Mouse (Mus musculus) stomach, embryonic 15.5 days (tissue): ENCODE measurements at regions not wholly inside any gene's neighbourhood (a gene's known extent, or its start where the extent isn't known, plus 50 kb on each side); places are given as distances from the start of the nearest gene placed in this dataset.

Source experiments
- ATAC-seq: fragments of 200-750 bp; cut with Nextera tagmentation; 2 replicates; pipeline ENCODE4 v1.8.0; 2017; ENCODE audit warnings: low read depth, moderate number of reproducible peaks, moderate TSS enrichment; ENCODE audit not compliant: insufficient read depth, low FRiP score
- H3K27ac ChIP-seq: fragments of 300-500 bp; sonication (generic); 2 replicates; pipeline ENCODE4 v1.5.1; 2015; ENCODE audit warnings: mild to moderate bottlenecking, inconsistent platforms
- H3K27me3 ChIP-seq: fragments of 300-500 bp; sonication (generic); replicated peaks from 2 replicates; pipeline ENCODE4 v1.6.1; 2015; ENCODE audit warnings: inconsistent platforms
- H3K36me3 ChIP-seq: fragments of 300-500 bp; sonication (generic); 2 replicates; pipeline ENCODE4 v1.6.1; 2015; ENCODE audit warnings: inconsistent platforms
- H3K4me1 ChIP-seq: fragments of 300-500 bp; sonication (generic); 2 replicates; pipeline ENCODE4 v1.6.1; 2015; ENCODE audit warnings: inconsistent platforms
- H3K4me2 ChIP-seq: fragments of 300-500 bp; sonication (generic); 2 replicates; pipeline ENCODE4 v1.6.1; 2015; ENCODE audit warnings: mild to moderate bottlenecking, inconsistent platforms
- H3K4me3 ChIP-seq: fragments of 300-500 bp; sonication (generic); replicated peaks from 2 replicates; pipeline ENCODE4 v1.5.1; 2015; ENCODE audit warnings: inconsistent platforms
- H3K9ac ChIP-seq: fragments of 300-500 bp; sonication (generic); 2 replicates; pipeline ENCODE4 v1.6.1; 2015; ENCODE audit warnings: inconsistent platforms
- H3K9me3 ChIP-seq: fragments of 300-500 bp; sonication (generic); 2 replicates; pipeline ENCODE4 v1.6.1; 2016; ENCODE audit warnings: inconsistent platforms
- WGBS: fragments of 180-500 bp; shearing (Covaris S2); methylation state at CpG from one replicate; pipeline ENCODE4 v1.1.7; 2015; 5-methylcytosine and 5-hydroxymethylcytosine counted together

GRCm38 (mm10) chr7:71289702-71290101 lies 61.6 kb downstream of the Gm10295 start:
- Histone ChIP-seq H3K9me3 (no peaks in the 10 kb centered on the region), H3K27me3 (no peaks in the 10 kb centered on the region), H3K36me3 (no peaks in the 10 kb centered on the region), H3K9ac (no peak overlapping the region), H3K4me2 (no peak overlapping the region), H3K27ac (no peak overlapping the region), H3K4me3 (no peak overlapping the region), H3K4me1 (no peaks in the 10 kb centered on the region)
- WGBS: 49% methylated on average over 4 of the region's 4 CpGs
- ATAC-seq: no peak

- WGBS: 57% methylated on average over 5 of the region's 5 CpGs
- H3K27me3 ChIP-seq: no peaks in the 10 kb centered on the region
- no peaks in the 10 kb centered on the region for H3K4me1 ChIP-seq
- H3K36me3 ChIP-seq: no peaks in the 10 kb centered on the region
- no peak overlapping the region for H3K27ac ChIP-seq
- no peak overlapping the region for H3K4me3 ChIP-seq
- H3K9ac ChIP-seq: no peak overlapping the region
- no peaks in the 10 kb centered on the region for H3K9me3 ChIP-seq
- H3K4me2 ChIP-seq: no peak overlapping the region
- ATAC-seq: no peak
These were observed 62.0 kb downstream of the Gm10295 start for GRCm38 (mm10) chr7:71289266-71289665.

- no peaks in the 10 kb centered on the region for H3K36me3 ChIP-seq
- no peak overlapping the region for H3K27ac ChIP-seq
- H3K4me2 ChIP-seq: no peak overlapping the region
- ATAC-seq: no peak
- H3K27me3 ChIP-seq: no peaks in the 10 kb centered on the region
- H3K9me3 ChIP-seq: no peaks in the 10 kb centered on the region
- no peaks in the 10 kb centered on the region for H3K4me1 ChIP-seq
- no peak overlapping the region for H3K9ac ChIP-seq
- no peak overlapping the region for H3K4me3 ChIP-seq
- 82% methylated on average over 7 of the region's 7 CpGs for WGBS
These were observed 63.8 kb downstream of the Gm10295 start for GRCm38 (mm10) chr7:71287441-71287840.

- H3K9ac ChIP-seq: no peak overlapping the region
- H3K4me3 ChIP-seq: no peak overlapping the region
- no peaks in the 10 kb centered on the region for H3K4me1 ChIP-seq
- ATAC-seq: no peak
- H3K36me3 ChIP-seq: no peaks in the 10 kb centered on the region
- no peak overlapping the region for H3K27ac ChIP-seq
- H3K4me2 ChIP-seq: no peak overlapping the region
- no peaks in the 10 kb centered on the region for H3K9me3 ChIP-seq
- no peaks in the 10 kb centered on the region for H3K27me3 ChIP-seq
These were observed 67.0 kb downstream of the Gm10295 start for GRCm38 (mm10) chr7:71284246-71284645.

GRCm38 (mm10) chr7:71283419-71283818 lies 67.9 kb downstream of the Gm10295 start:
- H3K4me1 ChIP-seq: no peaks in the 10 kb centered on the region
- no peak overlapping the region for H3K4me2 ChIP-seq
- no peak overlapping the region for H3K9ac ChIP-seq
- 0 out of 2 replicates have a peak overlapping the region, but pooled peaks have one; percentile 40 for H3K27ac ChIP-seq
- H3K4me3 ChIP-seq: no peak overlapping the region
- no peak for ATAC-seq
- no peaks in the 10 kb centered on the region for H3K27me3 ChIP-seq
- WGBS: 82% methylated on average over 3 of the region's 3 CpGs
- H3K9me3 ChIP-seq: no peaks in the 10 kb centered on the region
- H3K36me3 ChIP-seq: no peaks in the 10 kb centered on the region

- no peaks in the 10 kb centered on the region for H3K4me1 ChIP-seq
- H3K4me3 ChIP-seq: no peak overlapping the region
- no peaks in the 10 kb centered on the region for H3K36me3 ChIP-seq
- ATAC-seq: no peak
- no peak overlapping the region for H3K4me2 ChIP-seq
- no peaks in the 10 kb centered on the region for H3K27me3 ChIP-seq
- no peak overlapping the region for H3K9ac ChIP-seq
- WGBS: 80% methylated on average over 8 of the region's 8 CpGs
- no peak overlapping the region for H3K27ac ChIP-seq
- H3K9me3 ChIP-seq: no peaks in the 10 kb centered on the region
These were observed 85.2 kb downstream of the Gm10295 start for GRCm38 (mm10) chr7:71266101-71266500.

- Histone ChIP-seq H3K4me1 (no peaks in the 10 kb centered on the region), H3K36me3 (no peaks in the 10 kb centered on the region), H3K27me3 (no peaks in the 10 kb centered on the region), H3K9ac (no peak overlapping the region), H3K9me3 (no peaks in the 10 kb centered on the region), H3K4me3 (no peak overlapping the region), H3K4me2 (no peak overlapping the region), H3K27ac (no peak overlapping the region)
- 51% methylated on average over 1 of the region's 1 CpGs for WGBS
- ATAC-seq: no peak
These were observed 87.2 kb downstream of the Gm10295 start for GRCm38 (mm10) chr7:71264115-71264514.

- no peak for ATAC-seq
- 54% methylated on average over 2 of the region's 2 CpGs for WGBS
- H3K27ac ChIP-seq: no peak overlapping the region
These were observed 101.6 kb downstream of the Gm10295 start for GRCm38 (mm10) chr7:71249669-71250068.

GRCm38 (mm10) chr7:71249216-71249615 lies 102.1 kb downstream of the Gm10295 start:
- no peak overlapping the region for H3K4me2 ChIP-seq
- WGBS: 37% methylated on average over 5 of the region's 5 CpGs
- no peak for ATAC-seq
- no peaks in the 10 kb centered on the region for H3K36me3 ChIP-seq
- no peak overlapping the region for H3K9ac ChIP-seq
- H3K9me3 ChIP-seq: no peaks in the 10 kb centered on the region
- H3K4me3 ChIP-seq: no peak overlapping the region
- H3K27ac ChIP-seq: no peak overlapping the region
- no peaks in the 10 kb centered on the region for H3K4me1 ChIP-seq
- no peaks in the 10 kb centered on the region for H3K27me3 ChIP-seq

More at GRCm38 (mm10) chr7:71249669-71250068, 101.6 kb downstream of the Gm10295 start:
- H3K4me3 ChIP-seq: no peak overlapping the region
- no peak overlapping the region for H3K9ac ChIP-seq
- H3K9me3 ChIP-seq: no peaks in the 10 kb centered on the region
- no peak overlapping the region for H3K4me2 ChIP-seq
- no peaks in the 10 kb centered on the region for H3K27me3 ChIP-seq
- no peaks in the 10 kb centered on the region for H3K4me1 ChIP-seq
- H3K36me3 ChIP-seq: no peaks in the 10 kb centered on the region

GRCm38 (mm10) chr7:71247922-71248321 lies 103.4 kb downstream of the Gm10295 start:
- H3K4me2 ChIP-seq: no peak overlapping the region
- no peaks in the 10 kb centered on the region for H3K9me3 ChIP-seq
- 72% methylated on average over 5 of the region's 5 CpGs for WGBS
- no peak overlapping the region for H3K9ac ChIP-seq
- no peaks in the 10 kb centered on the region for H3K4me1 ChIP-seq
- H3K36me3 ChIP-seq: no peaks in the 10 kb centered on the region
- ATAC-seq: no peak
- H3K27ac ChIP-seq: no peak overlapping the region
- no peaks in the 10 kb centered on the region for H3K27me3 ChIP-seq
- H3K4me3 ChIP-seq: no peak overlapping the region

GRCm38 (mm10) chr7:71242379-71242911 lies 108.8 kb downstream of the Gm10295 start:
- WGBS: 67% methylated on average over 2 of the region's 2 CpGs
- Histone ChIP-seq H3K4me2 (no peak overlapping the region), H3K36me3 (no peaks in the 10 kb centered on the region), H3K4me1 (no peaks in the 10 kb centered on the region), H3K27me3 (no peaks in the 10 kb centered on the region), H3K4me3 (no peak overlapping the region), H3K9me3 (no peaks in the 10 kb centered on the region), H3K27ac (no peak overlapping the region), H3K9ac (no peak overlapping the region)
- no peak for ATAC-seq

- no peak for ATAC-seq
- WGBS: 79% methylated on average over 3 of the region's 3 CpGs
- Histone ChIP-seq H3K36me3 (no peaks in the 10 kb centered on the region), H3K4me3 (no peak overlapping the region), H3K4me2 (no peak overlapping the region), H3K4me1 (0 out of 2 replicates have a peak, but pooled peaks cover 1% of the 10 kb centered on the region), H3K27me3 (no peaks in the 10 kb centered on the region), H3K27ac (no peak overlapping the region), H3K9ac (no peak overlapping the region), H3K9me3 (no peaks in the 10 kb centered on the region)
These were observed 112.1 kb downstream of the Gm10295 start for GRCm38 (mm10) chr7:71239207-71239606.

GRCm38 (mm10) chr7:71236334-71236733 lies 115.0 kb downstream of the Gm10295 start:
- Histone ChIP-seq H3K36me3 (no peaks in the 10 kb centered on the region), H3K27ac (no peak overlapping the region), H3K9me3 (no peaks in the 10 kb centered on the region), H3K27me3 (no peaks in the 10 kb centered on the region), H3K9ac (no peak overlapping the region), H3K4me3 (no peak overlapping the region), H3K4me2 (no peak overlapping the region), H3K4me1 (peaks cover 7% of the 10 kb centered on the region; the same call in 1 of the 2 replicates)
- WGBS: 41% methylated on average over 1 of the region's 1 CpGs
- ATAC-seq: no peak
